Mouse (Mus musculus): Measurements from ENCODE around the gene Helz. TPM values are rescaled to one million over a fixed set of nuclear protein-coding genes. Genes with fewer than 3 reads are reported as not detected.

Helz gene
- polyA plus RNA-seq, 1 experiment from 2014 or later = 27.4 TPM

GRCm38 (mm10) chr11:107724603-107725002 lies 176.9 kb downstream of the Helz start:
- no peaks in the 10 kb centered on the region for H3K4me1 ChIP-seq (replicated peaks; ENCODE audit: control insufficient read depth, insufficient read depth, low read length)
- no peaks in the 10 kb centered on the region for H3K9me3 ChIP-seq (ENCODE audit: control insufficient read depth, low read length)
- ATAC-seq (replicated peaks; ENCODE audit: low FRiP score) (no peak), DNase-seq (ENCODE audit: low spot score) (no peak)
- no peaks in the 10 kb centered on the region for H3K27me3 ChIP-seq (ENCODE audit: control insufficient read depth, insufficient read depth, low read length)
- no peak overlapping the region for H3K4me3 ChIP-seq (ENCODE audit: low read depth, low read length)
- H3K4me2 ChIP-seq (ENCODE audit: low read depth, low read length, severe bottlenecking) = no peak overlapping the region
- H3K9ac ChIP-seq (ENCODE audit: low read length) = no peak overlapping the region
- no peak overlapping the region for H3K27ac ChIP-seq (ENCODE audit: low read depth, low read length)
- 87% methylated on average over 8 of the region's 8 CpGs for WGBS
- H3K36me3 ChIP-seq (ENCODE audit: control insufficient read depth, insufficient read depth, low read length) = no peaks in the 10 kb centered on the region

DNA sequence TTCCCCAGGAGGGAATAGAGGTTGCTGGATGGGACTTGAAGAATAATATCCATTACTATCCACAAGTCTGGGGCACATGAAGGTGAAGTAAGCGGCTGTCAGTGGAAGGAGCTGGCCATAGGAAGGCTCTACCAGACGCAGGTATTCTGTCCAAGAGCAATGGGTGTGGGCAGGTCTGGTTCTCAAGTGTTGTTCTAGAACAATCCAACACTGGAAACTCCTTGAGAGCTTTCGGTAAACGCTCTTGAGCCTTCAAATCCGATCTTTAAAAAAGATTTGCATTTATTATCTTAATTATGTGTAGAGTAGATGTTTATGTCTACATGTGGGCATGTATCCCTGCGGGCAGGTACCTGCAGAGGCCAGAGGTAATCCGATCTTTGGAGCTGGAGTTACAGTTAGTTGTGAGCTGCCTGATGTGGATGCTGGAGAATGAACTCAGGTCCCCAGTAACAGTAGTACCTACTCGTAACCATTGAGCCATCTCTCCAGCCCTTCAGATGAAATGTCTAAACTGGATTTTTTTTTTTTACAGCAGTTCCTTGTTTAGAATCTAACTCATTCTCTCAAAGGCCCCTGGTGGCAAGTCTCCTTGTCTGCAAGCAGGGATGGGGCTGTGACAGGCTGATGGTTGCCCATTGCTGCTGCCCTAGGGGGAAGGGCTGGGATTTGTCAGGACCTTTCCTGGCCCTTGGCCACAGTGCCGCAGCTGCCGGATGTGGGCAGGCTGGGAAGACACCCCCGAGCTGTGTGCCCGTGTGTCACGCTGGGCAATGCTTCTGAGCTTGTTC lies 180.5 kb downstream of the Helz start:
- no peaks in the 10 kb centered on the region for H3K9me3 ChIP-seq (ENCODE audit: control insufficient read depth, low read length)
- ATAC-seq (replicated peaks; ENCODE audit: low FRiP score) = no peak
- no peak overlapping the region for H3K27ac ChIP-seq (ENCODE audit: low read depth, low read length)
- 84% methylated on average over 13 of the region's 13 CpGs for WGBS
- H3K9ac ChIP-seq (ENCODE audit: low read length) = no peak overlapping the region
- H3K4me3 ChIP-seq (ENCODE audit: low read depth, low read length) = no peak overlapping the region
- no peaks in the 10 kb centered on the region for H3K27me3 ChIP-seq (ENCODE audit: control insufficient read depth, insufficient read depth, low read length)
- H3K4me1 ChIP-seq (replicated peaks; ENCODE audit: control insufficient read depth, insufficient read depth, low read length) = no peaks in the 10 kb centered on the region
- H3K4me2 ChIP-seq (ENCODE audit: low read depth, low read length, severe bottlenecking) = no peak overlapping the region
- no peaks in the 10 kb centered on the region; the same call in 1 of the 2 replicates for H3K36me3 ChIP-seq (ENCODE audit: control insufficient read depth, insufficient read depth, low read length)
- no peak for DNase-seq (ENCODE audit: low spot score)

GRCm38 (mm10) chr11:107729141-107729540 lies 181.4 kb downstream of the Helz start:
- no peak overlapping the region for H3K9ac ChIP-seq (ENCODE audit: low read length)

GRCm38 (mm10) chr11:107730940-107731339 lies 183.2 kb downstream of the Helz start:
- H3K9ac ChIP-seq (ENCODE audit: low read length) = no peak overlapping the region
- H3K27me3 ChIP-seq (ENCODE audit: control insufficient read depth, insufficient read depth, low read length) = no peaks in the 10 kb centered on the region
- H3K36me3 ChIP-seq (ENCODE audit: control insufficient read depth, insufficient read depth, low read length) = no peaks in the 10 kb centered on the region; the same call in 1 of the 2 replicates
- DNase-seq (ENCODE audit: low spot score) (no peak), ATAC-seq (replicated peaks; ENCODE audit: low FRiP score) (no peak)
- no peak overlapping the region for H3K27ac ChIP-seq (ENCODE audit: low read depth, low read length)
- H3K9me3 ChIP-seq (ENCODE audit: control insufficient read depth, low read length) = no peaks in the 10 kb centered on the region
- H3K4me3 ChIP-seq (ENCODE audit: low read depth, low read length) = no peak overlapping the region
- no peaks in the 10 kb centered on the region for H3K4me1 ChIP-seq (replicated peaks; ENCODE audit: control insufficient read depth, insufficient read depth, low read length)
- H3K4me2 ChIP-seq (ENCODE audit: low read depth, low read length, severe bottlenecking) = no peak overlapping the region
- WGBS = 87% methylated on average over 4 of the region's 4 CpGs

More at GRCm38 (mm10) chr11:107729141-107729540, 181.4 kb downstream of the Helz start:
- ATAC-seq (replicated peaks; ENCODE audit: low FRiP score) (no peak), DNase-seq (ENCODE audit: low spot score) (no peak)
- Histone ChIP-seq H3K36me3 (ENCODE audit: control insufficient read depth, insufficient read depth, low read length) (no peaks in the 10 kb centered on the region; the same call in 1 of the 2 replicates), H3K9me3 (ENCODE audit: control insufficient read depth, low read length) (no peaks in the 10 kb centered on the region), H3K27me3 (ENCODE audit: control insufficient read depth, insufficient read depth, low read length) (no peaks in the 10 kb centered on the region), H3K4me2 (ENCODE audit: low read depth, low read length, severe bottlenecking) (no peak overlapping the region), H3K27ac (ENCODE audit: low read depth, low read length) (no peak overlapping the region), H3K4me3 (ENCODE audit: low read depth, low read length) (no peak overlapping the region), H3K4me1 (replicated peaks; ENCODE audit: control insufficient read depth, insufficient read depth, low read length) (no peaks in the 10 kb centered on the region)
- 86% methylated on average over 7 of the region's 7 CpGs for WGBS

- Histone ChIP-seq H3K9me3 (ENCODE audit: control insufficient read depth, low read length) (no peaks in the 10 kb centered on the region), H3K27ac (ENCODE audit: low read depth, low read length) (no peak overlapping the region), H3K4me1 (replicated peaks; ENCODE audit: control insufficient read depth, insufficient read depth, low read length) (no peaks in the 10 kb centered on the region), H3K4me3 (ENCODE audit: low read depth, low read length) (no peak overlapping the region), H3K36me3 (ENCODE audit: control insufficient read depth, insufficient read depth, low read length) (no peaks in the 10 kb centered on the region; the same call in 1 of the 2 replicates), H3K4me2 (ENCODE audit: low read depth, low read length, severe bottlenecking) (no peak overlapping the region), H3K27me3 (ENCODE audit: control insufficient read depth, insufficient read depth, low read length) (no peaks in the 10 kb centered on the region), H3K9ac (ENCODE audit: low read length) (no peak overlapping the region)
- 80% methylated on average over 5 of the region's 5 CpGs for WGBS
- ATAC-seq (replicated peaks; ENCODE audit: low FRiP score) = no peak
- no peak for DNase-seq (ENCODE audit: low spot score)
Observed at GRCm38 (mm10) chr11:107731498-107731897, 183.8 kb downstream of the Helz start.

GRCm38 (mm10) chr11:107734133-107734532 lies 186.4 kb downstream of the Helz start:
- Histone ChIP-seq H3K9ac (ENCODE audit: low read length) (no peak overlapping the region), H3K4me3 (ENCODE audit: low read depth, low read length) (no peak overlapping the region), H3K9me3 (ENCODE audit: control insufficient read depth, low read length) (no peaks in the 10 kb centered on the region), H3K36me3 (ENCODE audit: control insufficient read depth, insufficient read depth, low read length) (no peaks in the 10 kb centered on the region; the same call in 1 of the 2 replicates), H3K4me1 (replicated peaks; ENCODE audit: control insufficient read depth, insufficient read depth, low read length) (no peaks in the 10 kb centered on the region), H3K27ac (ENCODE audit: low read depth, low read length) (no peak overlapping the region), H3K4me2 (ENCODE audit: low read depth, low read length, severe bottlenecking) (no peak overlapping the region), H3K27me3 (ENCODE audit: control insufficient read depth, insufficient read depth, low read length) (no peaks in the 10 kb centered on the region)
- DNase-seq (ENCODE audit: low spot score) = no peak
- no peak for ATAC-seq (replicated peaks; ENCODE audit: low FRiP score)
- whole genome bisulfite sequencing = 91% methylated on average over 7 of the region's 7 CpGs

GRCm38 (mm10) chr11:107737886-107738285 lies 190.2 kb downstream of the Helz start:
- H3K36me3 ChIP-seq (ENCODE audit: control insufficient read depth, insufficient read depth, low read length) = no peaks in the 10 kb centered on the region; the same call in 1 of the 2 replicates
- no peaks in the 10 kb centered on the region for H3K27me3 ChIP-seq (ENCODE audit: control insufficient read depth, insufficient read depth, low read length)
- no peak overlapping the region for H3K4me2 ChIP-seq (ENCODE audit: low read depth, low read length, severe bottlenecking)
- DNase-seq (ENCODE audit: low spot score) (no peak), ATAC-seq (replicated peaks; ENCODE audit: low FRiP score) (no peak)
- H3K4me1 ChIP-seq (replicated peaks; ENCODE audit: control insufficient read depth, insufficient read depth, low read length) = no peaks in the 10 kb centered on the region
- no peak overlapping the region for H3K27ac ChIP-seq (ENCODE audit: low read depth, low read length)
- WGBS = 91% methylated on average over 6 of the region's 6 CpGs
- no peak overlapping the region for H3K4me3 ChIP-seq (ENCODE audit: low read depth, low read length)
- H3K9ac ChIP-seq (ENCODE audit: low read length) = no peak overlapping the region
- no peaks in the 10 kb centered on the region for H3K9me3 ChIP-seq (ENCODE audit: control insufficient read depth, low read length)

DNA sequence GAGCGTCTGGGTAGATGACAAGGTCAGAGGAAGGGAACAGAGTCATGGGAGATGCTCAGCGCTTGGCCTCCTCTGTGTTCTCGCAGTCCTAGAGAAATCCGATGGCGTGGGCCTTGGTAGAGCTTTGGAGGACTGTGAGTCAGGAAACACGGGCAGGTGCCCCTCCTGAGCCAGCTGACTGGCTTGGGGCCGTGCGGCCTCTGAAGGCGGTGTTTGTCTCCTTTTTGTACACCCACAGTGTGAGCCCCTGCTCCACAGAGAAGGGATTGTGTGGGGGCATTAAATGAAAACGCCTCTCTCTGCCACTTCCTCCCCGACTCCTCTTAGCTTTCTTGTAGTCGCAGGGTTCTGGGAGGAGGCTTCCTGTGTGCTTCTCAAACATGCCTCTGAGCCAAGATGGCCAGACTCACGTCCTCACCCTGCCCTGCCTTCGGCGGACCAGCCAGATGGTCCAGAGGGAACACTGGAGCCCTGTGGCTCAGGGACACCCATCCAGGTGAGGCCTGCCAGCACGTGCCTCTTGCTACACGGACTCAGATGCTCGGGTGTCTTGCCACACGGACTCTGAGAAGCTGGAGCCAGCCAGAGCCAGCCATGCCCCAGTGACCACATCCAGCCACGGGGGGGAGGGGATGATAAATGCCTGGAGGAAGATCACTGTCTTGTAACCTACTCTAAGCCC lies 190.8 kb downstream of the Helz start:
- Histone ChIP-seq H3K4me2 (ENCODE audit: low read depth, low read length, severe bottlenecking) (no peak overlapping the region), H3K4me3 (ENCODE audit: low read depth, low read length) (no peak overlapping the region), H3K9me3 (ENCODE audit: control insufficient read depth, low read length) (no peaks in the 10 kb centered on the region), H3K9ac (ENCODE audit: low read length) (no peak overlapping the region), H3K36me3 (ENCODE audit: control insufficient read depth, insufficient read depth, low read length) (no peaks in the 10 kb centered on the region; the same call in 1 of the 2 replicates), H3K27ac (ENCODE audit: low read depth, low read length) (no peak overlapping the region), H3K4me1 (replicated peaks; ENCODE audit: control insufficient read depth, insufficient read depth, low read length) (no peaks in the 10 kb centered on the region), H3K27me3 (ENCODE audit: control insufficient read depth, insufficient read depth, low read length) (no peaks in the 10 kb centered on the region)
- DNase-seq (ENCODE audit: low spot score) (no peak), ATAC-seq (replicated peaks; ENCODE audit: low FRiP score) (no peak)
- WGBS = 80% methylated on average over 20 of the region's 20 CpGs

Measured in forebrain, embryonic 11.5 days (tissue).